Mouse (Mus musculus) heart, embryonic 13.5 days (tissue): ENCODE measurements around the gene Ilf3. TPM values are rescaled to one million over a fixed set of nuclear protein-coding genes. Genes with fewer than 3 reads are reported as not detected.

Source experiments
- ATAC-seq: fragments of 200-750 bp; cut with Nextera tagmentation; 2 replicates; pipeline ENCODE4 v1.8.0; 2017; ENCODE audit warnings: moderate TSS enrichment; ENCODE audit not compliant: insufficient number of reproducible peaks, low FRiP score, low TSS enrichment; ENCODE audit errors: extremely low read depth
- H3K27ac ChIP-seq: fragments of 300-500 bp; sonication (generic); replicated peaks from 2 replicates; pipeline ENCODE4 v1.5.1; 2015; ENCODE audit warnings: moderate library complexity, mild to moderate bottlenecking, inconsistent platforms
- H3K27me3 ChIP-seq: fragments of 300-500 bp; sonication (generic); replicated peaks from 2 replicates; pipeline ENCODE4 v1.6.1; 2015; ENCODE audit warnings: mild to moderate bottlenecking, inconsistent platforms
- H3K36me3 ChIP-seq: fragments of 300-500 bp; sonication (generic); 2 replicates; pipeline ENCODE4 v1.6.1; 2015; ENCODE audit warnings: mild to moderate bottlenecking, inconsistent platforms
- H3K4me1 ChIP-seq: fragments of 300-500 bp; sonication (generic); 2 replicates; pipeline ENCODE4 v1.6.1; 2015; ENCODE audit warnings: inconsistent platforms
- H3K4me2 ChIP-seq: fragments of 300-500 bp; sonication (generic); 2 replicates; pipeline ENCODE4 v1.6.1; 2015; ENCODE audit warnings: inconsistent platforms, mild to moderate bottlenecking, moderate library complexity
- H3K4me3 ChIP-seq: fragments of 300-500 bp; sonication (generic); 2 replicates; pipeline ENCODE4 v1.5.1; 2015; ENCODE audit warnings: moderate library complexity, mild to moderate bottlenecking, inconsistent platforms
- H3K9ac ChIP-seq: fragments of 300-500 bp; sonication (generic); 2 replicates; pipeline ENCODE4 v1.6.1; 2015; ENCODE audit warnings: inconsistent platforms, mild to moderate bottlenecking, moderate library complexity
- H3K9me3 ChIP-seq: fragments of 300-500 bp; sonication (generic); 2 replicates; pipeline ENCODE4 v1.6.1; 2016; ENCODE audit warnings: inconsistent platforms
- WGBS: fragments of 180-500 bp; shearing (Covaris S2); methylation state at CpG from one replicate; pipeline ENCODE4 v1.1.7; 2015; ENCODE audit warnings: mixed read lengths; 5-methylcytosine and 5-hydroxymethylcytosine counted together
- polyA plus RNA-seq: library from polyadenylated mRNA; unstranded; fragments of >200 nt; fragmentation: Nextera tagmentation; extraction: Ambion mirVana; gene quantifications from 2 replicates; pipeline ENCODE4 v1.2.1, GENCODE M21; 2015

Ilf3 gene
- polyA plus RNA-seq, 1 experiment from 2014 or later, result 115 TPM

- H3K27ac ChIP-seq, result no peak overlapping the region
- peaks cover 26% of the 10 kb centered on the region for H3K36me3 ChIP-seq
- H3K4me2 ChIP-seq, result no peak overlapping the region
- H3K27me3 ChIP-seq, result no peaks in the 10 kb centered on the region
- no peak overlapping the region for H3K9ac ChIP-seq
- H3K4me3 ChIP-seq, result no peak overlapping the region
- peaks cover 50% of the 10 kb centered on the region for H3K4me1 ChIP-seq
- ATAC-seq, result no peak
- H3K9me3 ChIP-seq, result no peaks in the 10 kb centered on the region
- WGBS, result 65% methylated on average over 4 of the region's 4 CpGs
Measured at GRCm38 (mm10) chr9:21454556-21454955, 86.9 kb downstream of the Ilf3 start.

Other genes starting within 250 kb of the Ilf3 start
- 13.7 and 14.0 TPM in 2 replicates for gene Tyk2, start 236.6 kb upstream of the Ilf3 start, polyA plus RNA-seq
- 222 and 230 TPM in 2 replicates for gene Cdc37, start 217.9 kb upstream of the Ilf3 start, polyA plus RNA-seq
- 9.5 and 11.3 TPM in 2 replicates for gene Pde4a, start 202.2 kb upstream of the Ilf3 start, polyA plus RNA-seq
- 51.1 and 52.7 TPM in 2 replicates for gene Keap1, start 128.5 kb upstream of the Ilf3 start, polyA plus RNA-seq
- 0.07 and 0.11 TPM in 2 replicates for gene S1pr5, start 119.4 kb upstream of the Ilf3 start, polyA plus RNA-seq
- gene Atg4d, start 102.6 kb upstream of the Ilf3 start, polyA plus RNA-seq, result 41.6 and 51.4 TPM in 2 replicates
- gene Kri1, start 79.9 kb upstream of the Ilf3 start, polyA plus RNA-seq, result 12.7 and 13.2 TPM in 2 replicates
- gene Cdkn2d, start 76.5 kb upstream of the Ilf3 start, polyA plus RNA-seq, result 80.4 and 101 TPM in 2 replicates
- gene Ap1m2, start 55.5 kb upstream of the Ilf3 start, polyA plus RNA-seq, result 1.7 and 2.1 TPM in 2 replicates
- 56.9 and 60.3 TPM in 2 replicates for gene Slc44a2, start 47.2 kb upstream of the Ilf3 start, polyA plus RNA-seq
- gene Qtrt1, start 44.0 kb downstream of the Ilf3 start, polyA plus RNA-seq, result 27.6 and 28.6 TPM in 2 replicates
- 66.8 and 67.6 TPM in 2 replicates for gene Dnm2, start 57.0 kb downstream of the Ilf3 start, polyA plus RNA-seq
- gene Tmed1, start 142.4 kb downstream of the Ilf3 start, polyA plus RNA-seq, result 88.9 and 103 TPM in 2 replicates
- gene AB124611, start 158.3 kb downstream of the Ilf3 start, polyA plus RNA-seq, result 2.1 and 2.6 TPM in 2 replicates
- gene Carm1, start 179.0 kb downstream of the Ilf3 start, polyA plus RNA-seq, result 25.9 and 27.9 TPM in 2 replicates
- 23.1 and 25.2 TPM in 2 replicates for gene Timm29, start 224.9 kb downstream of the Ilf3 start, polyA plus RNA-seq
- gene Yipf2, start 225.0 kb downstream of the Ilf3 start, polyA plus RNA-seq, result 15.2 and 16.6 TPM in 2 replicates
- gene Smarca4, start 248.3 kb downstream of the Ilf3 start, polyA plus RNA-seq, result 56.1 and 57.9 TPM in 2 replicates